Mouse (Mus musculus) left cerebral cortex, postnatal 36 days (tissue): ENCODE results near the gene Ccdc63. TPM values are rescaled to one million over a fixed set of nuclear protein-coding genes. Genes with fewer than 3 reads are reported as not detected.

Experiments used
- DNase-seq, 2 experiments: peaks; one replicate each; pipeline ENCODE4 v3.0.0; 2021 to 2022; ENCODE audit warnings: low spot score in 2 of 2, mixed read lengths in 1 of 2
- intact Hi-C: fragments of 180-260 bp; cut with DNase I; formaldehyde crosslinking; loops from one replicate; pipeline ENCODE4 v1.15.1; 2025
- total RNA-seq, 2 experiments: library from RNA; stranded (reverse); gene quantifications; 2 replicates each; pipeline ENCODE4 v1.2.3; 2021

Gene Ccdc63
- total RNA-seq, 2 experiments from 2014 or later: 0.30 to 0.72 TPM

GRCm38 (mm10) chr5:122060767-122061333 is 79.8 kb downstream of the Ccdc63 start:
- no peak for DNase-seq
- intact Hi-C loops: loop anchor here (5.0 kb wide), 1 partner anchor 114 kb away; no protein-coding TSS in a partner anchor

DNA sequence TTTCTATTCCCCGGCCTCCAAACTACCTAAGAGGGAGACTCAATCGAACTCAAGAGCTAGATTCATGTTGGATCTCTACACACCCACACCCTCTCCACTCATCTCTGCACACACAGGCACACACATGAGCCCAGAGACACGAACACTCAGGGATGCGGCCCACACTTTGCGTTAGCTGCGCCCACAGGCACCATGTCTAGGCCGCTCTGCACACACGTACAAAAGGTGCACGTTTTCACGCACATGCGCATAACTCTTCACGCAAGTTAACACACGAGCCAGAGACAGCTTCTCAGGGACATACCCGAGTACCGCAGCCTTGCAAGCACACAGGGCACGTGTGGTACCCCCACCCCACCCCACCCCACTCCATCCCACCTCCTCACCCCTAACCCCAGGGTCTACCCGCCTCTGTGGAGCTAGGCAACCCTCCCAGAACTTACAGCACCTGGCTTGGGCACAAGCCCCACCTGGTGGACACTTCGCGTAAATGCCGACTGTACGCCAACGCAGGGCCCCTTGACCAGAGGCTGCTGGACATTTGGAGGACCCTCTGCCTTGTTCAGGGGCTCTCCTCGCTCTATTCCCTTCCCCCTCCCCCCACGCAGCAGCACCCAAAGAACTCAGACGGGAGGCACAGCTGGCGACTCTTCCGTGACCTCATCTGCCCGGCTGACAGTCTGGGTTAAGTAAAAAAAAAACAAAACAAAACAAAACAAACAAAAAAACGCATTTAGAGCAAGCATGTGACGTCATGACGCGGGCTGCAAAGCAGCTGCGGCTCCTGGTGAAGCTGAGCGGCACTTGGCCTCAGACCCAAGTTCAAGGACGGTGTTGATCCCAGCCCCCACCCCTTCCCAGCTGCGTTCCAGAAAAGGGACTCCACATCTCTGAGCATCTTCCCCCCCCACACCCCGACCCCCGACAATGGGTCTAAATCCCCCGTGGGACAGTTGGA is 81.3 kb downstream of the Ccdc63 start:
- DNase-seq: no peak
- intact Hi-C loops: loop anchor here (5.0 kb wide), 1 partner anchor 112 kb away; no protein-coding TSS in a partner anchor

Other genes starting within 250 kb of the Ccdc63 start
- gene Cux2, start 90.7 kb downstream of the Ccdc63 start, total RNA-seq: 100 to 1,000 TPM; 187 to 216 TPM
- gene Myl2, start 39.9 kb downstream of the Ccdc63 start, total RNA-seq: 1 to 10 TPM; 1.3 to 1.6 TPM
- 100 to 1,000 TPM; 154 to 200 TPM for gene Ppp1cc, start 17.5 kb upstream of the Ccdc63 start, total RNA-seq
- gene Hvcn1, start 66.0 kb upstream of the Ccdc63 start, total RNA-seq: 1 to 10 TPM; 2.6 to 2.7 TPM
- gene Tctn1, start 123.6 kb upstream of the Ccdc63 start, total RNA-seq: 10 to 100 TPM; 12.2 to 14.5 TPM
- 10 to 100 TPM; 39.1 to 42.7 TPM for gene Pptc7, start 143.5 kb upstream of the Ccdc63 start, total RNA-seq
- 1 to 10 TPM; 2.8 to 4.6 TPM for gene Rad9b, start 213.4 kb upstream of the Ccdc63 start, total RNA-seq
- gene Vps29, start 213.5 kb upstream of the Ccdc63 start, total RNA-seq: 100 to 1,000 TPM; 185 to 191 TPM
- 10 to 100 TPM; 24.4 to 25.7 TPM for gene Gpn3, start 231.1 kb upstream of the Ccdc63 start, total RNA-seq
- gene Fam216a, start 231.5 kb upstream of the Ccdc63 start, total RNA-seq: 10 to 100 TPM; 69.7 to 73.1 TPM